Mouse (Mus musculus) testis, adult 10 weeks (tissue): ENCODE measurements around the gene Agpat4. TPM values are rescaled to one million over a fixed set of nuclear protein-coding genes. Genes with fewer than 3 reads are reported as not detected.

Experiments
- polyA plus RNA-seq: library from polyadenylated mRNA; stranded (reverse); fragments of 350-450 nt; fragmentation: Illumina TruSeq; extraction: RNeasy Lipid Tissue Mini Kit (QIAGEN cat#74804); gene quantifications from one replicate; pipeline ENCODE4 v1.2.3, GENCODE M21; 2014; ENCODE audit warnings: low read depth, low replicate concordance

Agpat4 gene
- 5.2 TPM for polyA plus RNA-seq

DNA sequence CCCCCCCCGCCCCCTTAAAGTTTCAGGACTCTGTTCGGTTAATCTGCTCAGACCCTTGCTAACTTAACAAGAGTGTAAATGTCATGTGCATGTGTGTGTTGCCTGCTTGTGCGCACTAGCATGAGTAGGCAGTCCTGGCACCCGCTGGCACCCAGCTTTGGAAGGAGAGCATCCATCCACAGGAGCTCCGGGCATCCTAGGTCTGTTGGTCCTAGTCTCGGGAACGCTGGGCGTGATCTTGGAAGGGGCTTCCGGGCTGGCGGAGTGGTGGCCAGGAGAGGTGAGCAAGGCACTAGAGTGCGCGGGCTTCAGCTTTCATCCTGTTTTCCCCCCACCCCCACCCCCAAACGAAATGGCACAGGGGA lies at the start of gene Agpat4:
Agpat4 (plus strand) TSS at position 144 of the 365 bp plus-strand sequence.

Other genes with a start within 250 kb of the Agpat4 start
- gene Map3k4, start 200.1 kb downstream of the Agpat4 start, polyA plus RNA-seq = 3.0 TPM